Mouse (Mus musculus) ovary, postnatal 14 days (tissue): ENCODE measurements around the gene Olfr1362.

Experiments used
- DNase-seq: peaks from one replicate; pipeline ENCODE4 v3.0.0; 2022; ENCODE audit warnings: low spot score

Olfr1362 gene

DNA sequence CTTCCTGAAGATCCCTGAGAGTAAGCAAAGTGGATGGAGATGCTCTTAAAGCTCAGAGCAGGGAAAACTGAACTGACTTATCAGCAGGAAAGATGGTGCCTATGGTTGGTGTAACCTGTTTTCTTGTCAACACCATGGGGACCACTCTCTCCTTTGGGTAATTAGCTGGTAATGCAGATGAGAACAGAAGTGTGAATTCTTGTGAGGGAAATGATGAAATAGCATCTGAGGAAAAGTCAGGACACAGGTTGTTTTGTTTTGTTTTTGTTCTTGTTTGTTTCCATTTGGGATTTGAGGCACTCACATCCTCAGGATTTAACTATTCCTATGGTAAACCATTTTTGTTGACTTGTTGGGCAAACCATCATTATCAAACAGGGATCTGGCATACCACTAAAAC is at the start of gene Olfr1362:
TSS of gene Olfr1362 (minus strand) at position 101 of the 400 bp plus-strand sequence.
- no peak for DNase-seq

DNA sequence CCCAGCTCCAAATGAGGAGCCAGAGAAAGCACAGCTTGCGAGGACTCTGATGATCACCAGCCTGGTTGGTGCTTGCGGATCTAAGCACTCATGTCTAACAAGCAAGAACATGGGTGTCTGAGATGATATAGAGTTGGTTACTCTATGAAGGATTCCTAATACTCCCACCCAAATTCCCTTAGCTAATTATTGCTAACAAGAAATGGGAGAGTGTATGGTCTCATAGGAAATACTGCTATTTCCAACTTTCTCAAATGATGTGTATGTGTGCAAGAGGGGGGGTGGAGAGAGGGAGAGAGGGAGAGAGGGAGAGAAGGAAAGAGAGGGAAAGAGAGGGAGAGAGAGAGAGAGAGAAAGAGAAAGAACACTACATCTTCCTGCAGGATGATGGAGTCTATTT is 49.5 kb upstream of the Olfr1362 start, which contains the start of gene Olfr1361:
TSS of gene Olfr1361 (minus strand) at position 101 of the 400 bp plus-strand sequence.
- no peak for DNase-seq

GRCm38 (mm10) chr13:21642418-21642817 is 28.6 kb upstream of the Olfr1362 start, which contains the start of gene Olfr11:
Gene Olfr11, minus strand, starts transcription at chr13:21642518.
- no peak for DNase-seq

- no peak for DNase-seq
Measured at GRCm38 (mm10) chr13:21591618-21592017, 22.2 kb downstream of the Olfr1362 start.

DNA sequence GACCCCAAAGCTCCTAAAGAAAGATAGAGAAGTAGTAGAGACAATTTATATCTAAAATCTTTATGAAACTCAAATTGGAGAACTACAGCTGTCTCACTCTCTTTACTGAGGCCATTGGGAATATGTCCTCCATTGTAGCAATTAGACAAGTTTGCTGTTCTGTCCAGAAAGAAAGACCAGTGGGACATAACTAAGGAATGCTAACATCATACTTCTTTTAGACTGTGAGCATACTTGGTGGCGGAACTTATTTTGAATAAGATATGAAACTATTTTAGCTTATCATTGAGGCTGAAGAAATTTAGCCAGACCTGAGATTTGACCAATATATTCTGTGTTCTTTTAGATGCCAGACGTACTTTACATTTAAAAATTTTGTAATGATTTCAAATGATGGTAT is 32.2 kb downstream of the Olfr1362 start, which contains the start of gene Olfr1364:
TSS of gene Olfr1364 (minus strand) at position 101 of the 400 bp plus-strand sequence.
- no peak for DNase-seq
